Mouse (Mus musculus) retina, adult 2 months (tissue): ENCODE data around the gene Add2.
"Not testable (repeated sequence)": the region's sequence is repeated elsewhere in the genome, so short reads cannot be mapped to it uniquely, and the experiment has no call there.

Experiments
- DNase-seq: peaks from one replicate; pipeline ENCODE4 v3.0.0-alpha.2; 2012; ENCODE audit warnings: low read depth, low spot score

The Add2 gene

DNA sequence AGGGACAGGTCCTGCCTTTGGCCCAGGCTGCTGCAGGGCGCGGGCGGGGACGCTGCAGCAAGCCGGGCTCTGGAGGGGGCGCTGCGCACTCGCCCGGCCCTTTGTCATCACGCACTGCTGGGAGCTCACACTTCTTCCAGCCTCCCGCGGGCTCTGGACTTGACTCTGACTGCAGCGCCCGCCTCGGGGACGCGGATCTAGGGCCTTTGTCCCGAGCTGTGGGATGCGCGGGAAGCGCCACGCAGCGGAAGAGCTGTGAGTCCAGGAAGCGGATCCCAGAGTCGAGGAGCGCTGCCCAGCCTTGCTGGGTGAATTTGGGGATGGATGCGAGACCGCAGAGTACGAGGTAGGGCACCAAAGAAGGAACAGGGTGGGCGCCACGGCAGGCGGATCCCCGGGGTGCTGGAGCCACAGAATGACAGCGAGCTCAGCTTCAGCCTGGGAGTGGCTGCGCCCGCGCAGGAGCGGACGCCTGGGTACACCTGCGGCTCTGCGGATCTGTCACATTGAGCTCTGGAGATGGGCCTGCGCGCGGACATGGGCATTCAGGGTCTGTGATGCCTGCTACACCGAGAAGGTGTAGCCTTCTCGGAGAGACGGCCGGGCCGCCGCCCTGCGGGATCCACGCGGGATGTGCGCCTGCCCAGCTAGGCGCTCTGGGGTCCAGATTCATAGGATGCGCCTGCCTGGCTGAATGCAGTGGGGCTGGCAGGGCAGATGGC lies at the start of gene Add2:
TSS of gene Add2 (plus strand) at position 81 of the 722 bp plus-strand sequence.
- DNase-seq = no peak

DNA sequence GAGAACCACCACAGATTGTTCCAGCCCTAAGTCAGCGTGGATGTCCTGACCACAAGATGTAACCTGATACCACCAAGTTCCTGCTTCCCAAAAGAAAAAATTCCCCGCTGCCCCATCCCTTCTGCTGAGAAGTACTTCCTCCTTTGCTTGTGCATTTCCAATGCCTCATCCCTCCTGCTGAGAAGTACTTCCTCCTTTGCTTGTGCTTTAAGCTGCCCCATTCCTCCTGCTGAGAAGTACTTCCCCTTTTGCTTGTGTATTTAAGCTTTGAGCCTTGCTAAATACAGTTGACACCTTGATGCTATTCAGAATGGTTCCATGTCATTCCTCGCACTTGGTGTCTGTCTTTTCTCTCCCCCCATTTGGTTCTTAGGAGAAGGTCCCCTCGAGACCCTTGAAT lies 49.7 kb upstream of the Add2 start:
- DNase-seq = not testable (repeated sequence)

DNA sequence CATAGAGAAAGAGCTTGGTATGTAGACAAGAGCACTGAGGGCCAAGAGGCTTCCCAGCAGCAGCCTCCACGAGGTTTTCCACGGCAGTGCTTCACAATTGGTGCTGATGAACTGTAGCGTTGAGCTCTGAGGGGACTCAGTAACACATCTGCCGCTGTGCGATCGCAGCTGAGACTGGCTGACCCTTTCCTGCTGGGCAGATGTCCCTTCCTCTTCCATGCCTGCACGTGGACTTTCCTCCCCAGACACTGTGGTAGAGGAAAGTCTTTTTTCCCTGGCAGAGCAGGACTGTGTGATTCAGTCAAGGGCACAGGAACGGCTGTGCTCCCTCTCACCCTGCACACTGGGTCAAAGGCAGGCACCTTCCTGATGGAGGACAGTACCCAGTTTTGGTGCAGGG lies 44.1 kb upstream of the Add2 start:
- no peak for DNase-seq

DNA sequence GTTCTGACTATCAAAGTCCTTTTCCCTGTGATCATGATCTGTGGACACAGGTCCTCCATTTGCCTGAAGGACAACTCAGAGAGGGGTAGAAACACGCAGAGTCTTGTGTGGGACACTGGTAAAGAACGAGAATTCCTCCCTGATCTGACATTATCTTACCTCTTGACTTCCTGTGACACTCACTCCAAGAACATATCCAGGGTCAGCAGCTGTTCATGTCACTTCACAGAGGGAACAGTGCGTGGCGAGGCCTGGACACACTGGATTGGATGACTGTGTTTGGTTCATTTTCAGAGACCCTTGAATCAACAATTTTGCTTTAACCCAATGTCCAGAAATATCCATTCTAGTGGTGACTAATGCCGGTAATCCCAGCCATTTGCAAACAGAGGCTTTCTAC lies 38.9 kb upstream of the Add2 start:
- not testable (repeated sequence) for DNase-seq

DNA sequence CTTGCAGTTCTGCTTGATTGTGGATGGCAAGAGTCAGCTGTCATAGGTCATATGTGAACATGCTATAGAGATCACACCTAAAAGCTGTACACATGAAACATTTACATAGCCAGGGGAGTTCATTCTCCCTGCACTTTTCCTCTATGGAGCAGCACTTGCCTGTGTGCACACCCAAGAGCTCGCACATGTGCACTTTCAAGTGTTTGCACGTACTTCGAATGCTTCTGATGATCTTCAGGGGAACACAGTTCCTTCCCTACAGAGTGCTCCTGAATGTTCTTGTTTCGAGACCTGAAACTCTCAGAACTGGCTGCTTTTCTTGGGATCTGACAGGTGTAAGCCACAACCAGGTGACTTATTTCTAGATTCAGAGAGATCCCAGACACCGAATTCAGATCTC lies 37.7 kb upstream of the Add2 start:
- not testable (repeated sequence) for DNase-seq

DNA sequence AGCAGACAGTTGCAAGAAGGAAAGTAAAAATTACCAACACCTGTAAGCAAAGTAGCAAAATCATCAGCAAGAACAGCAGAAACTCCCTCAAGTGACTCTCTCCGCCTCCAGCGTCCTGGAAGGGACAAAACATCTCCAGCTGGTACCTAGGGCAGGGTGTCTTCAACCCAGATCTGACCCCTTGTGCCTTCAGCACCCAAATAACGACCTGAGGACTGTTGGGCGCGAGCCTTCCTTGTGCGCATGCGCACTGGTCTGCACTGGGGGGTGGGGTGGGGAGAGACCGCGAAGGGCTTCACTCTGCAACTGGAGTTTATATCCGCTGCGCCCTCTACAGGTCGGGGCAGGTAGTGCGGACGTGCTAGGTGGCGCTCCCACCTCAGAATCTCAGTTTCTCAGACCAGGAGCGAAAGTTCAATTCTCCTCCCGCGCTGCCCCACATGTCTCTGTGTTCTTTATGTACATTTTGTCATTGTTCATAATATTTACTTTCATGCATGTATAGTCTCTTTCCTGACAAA lies 25.0 kb upstream of the Add2 start:
- no peak for DNase-seq

DNA sequence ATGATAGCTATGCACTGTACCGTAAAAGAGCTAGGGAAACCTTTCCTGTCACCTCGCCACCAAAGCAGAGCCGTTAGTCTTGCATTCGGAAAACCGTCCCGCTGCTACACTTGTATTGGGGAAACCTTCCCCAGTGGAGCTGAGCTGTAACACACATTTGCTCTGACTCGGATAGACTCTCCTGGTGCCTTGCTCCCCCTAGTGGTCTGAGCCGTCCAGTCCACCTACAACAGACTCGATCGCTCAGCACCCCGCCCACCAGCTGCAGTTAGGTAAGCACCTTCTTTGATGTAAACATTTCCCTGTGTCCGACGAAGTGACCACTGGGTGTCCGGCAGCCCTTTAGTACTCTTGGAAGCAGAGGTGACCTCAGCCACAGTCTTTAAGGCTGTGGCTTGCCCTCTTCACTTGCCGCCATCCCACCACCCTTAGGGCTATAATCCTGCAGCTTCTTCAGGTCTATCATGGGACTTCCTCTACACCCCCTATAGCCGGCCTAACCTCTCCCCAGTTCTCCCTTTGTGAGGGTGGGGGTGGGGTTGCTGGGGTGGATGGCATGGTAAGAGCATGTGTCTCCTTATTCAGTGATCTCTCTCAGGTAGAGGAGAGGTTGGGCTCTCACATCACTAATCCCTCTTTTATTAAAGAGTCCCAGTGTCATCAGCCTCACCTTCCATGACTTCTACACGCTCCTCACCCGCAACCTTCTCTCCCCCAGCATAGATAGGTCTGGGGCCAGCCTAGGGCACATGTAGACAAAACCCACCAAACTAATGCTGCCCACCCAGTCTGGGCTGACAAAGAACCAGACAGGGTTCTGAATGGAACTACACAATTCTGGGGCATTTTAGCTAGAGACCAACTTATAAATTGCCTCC lies 24.0 kb upstream of the Add2 start:
- peak; percentile 72 for DNase-seq

DNA sequence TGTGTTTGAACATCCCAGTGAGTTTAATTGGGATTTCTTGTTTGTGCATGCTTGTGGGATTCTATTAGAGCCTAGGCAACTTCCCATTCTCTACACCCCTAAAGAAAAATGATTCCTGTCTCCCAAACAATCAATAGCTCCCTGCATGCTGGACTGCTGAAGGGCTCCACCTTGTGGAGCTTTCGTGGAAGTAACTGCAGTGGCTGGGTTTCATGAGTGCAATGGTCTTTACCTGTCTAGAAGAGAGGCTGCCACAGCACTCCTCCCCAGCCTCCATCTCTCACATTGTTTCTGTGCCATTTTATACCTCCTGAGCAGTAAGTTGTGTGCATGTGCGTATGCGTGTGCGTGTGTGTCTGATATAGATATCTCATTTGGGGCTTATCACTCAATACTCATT lies 18.5 kb upstream of the Add2 start:
- peak; percentile 44 for DNase-seq

DNA sequence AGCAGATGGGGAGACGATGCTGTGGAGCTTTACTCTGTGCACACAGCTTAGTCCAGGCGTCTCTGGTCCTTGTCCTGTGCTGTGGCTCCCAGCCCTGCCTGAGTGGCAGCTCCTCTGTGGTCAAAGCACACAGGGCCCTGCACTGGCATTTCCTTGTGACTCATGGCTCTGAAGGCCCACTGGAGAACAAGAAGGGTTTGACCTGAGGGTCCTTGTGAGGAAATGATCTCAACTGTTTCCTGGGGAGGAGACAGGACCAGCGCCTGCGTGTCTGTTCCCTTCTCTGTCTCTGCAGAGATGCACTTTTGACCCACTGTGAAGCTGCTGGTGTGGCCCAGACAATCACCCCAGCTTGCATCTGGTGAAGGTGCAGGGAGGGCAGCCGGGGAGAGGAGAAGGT lies 13.7 kb upstream of the Add2 start:
- DNase-seq = not testable (repeated sequence)

DNA sequence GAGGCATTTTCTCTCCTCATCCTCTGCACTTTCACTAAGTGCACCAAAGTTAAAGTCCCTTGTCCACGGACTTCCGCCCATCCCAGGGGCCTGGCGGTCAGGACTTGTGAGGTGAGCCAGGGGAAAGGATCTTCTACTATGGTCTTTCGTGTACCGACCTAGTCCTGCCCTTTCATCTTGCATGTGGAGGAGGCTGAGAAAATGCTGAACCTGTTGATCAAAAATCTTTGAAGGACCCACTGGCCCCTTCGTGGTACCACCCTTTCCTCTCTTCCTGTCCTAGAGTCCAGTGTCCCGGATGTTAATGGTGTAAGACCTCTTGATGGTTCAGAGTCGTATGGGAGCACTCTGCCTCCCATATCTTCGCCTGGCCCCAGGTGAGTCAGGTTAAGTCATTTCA lies 12.6 kb upstream of the Add2 start, which contains the start of gene Figla:
TSS of gene Figla (plus strand) at position 301 of the 400 bp plus-strand sequence.
- DNase-seq = no peak

DNA sequence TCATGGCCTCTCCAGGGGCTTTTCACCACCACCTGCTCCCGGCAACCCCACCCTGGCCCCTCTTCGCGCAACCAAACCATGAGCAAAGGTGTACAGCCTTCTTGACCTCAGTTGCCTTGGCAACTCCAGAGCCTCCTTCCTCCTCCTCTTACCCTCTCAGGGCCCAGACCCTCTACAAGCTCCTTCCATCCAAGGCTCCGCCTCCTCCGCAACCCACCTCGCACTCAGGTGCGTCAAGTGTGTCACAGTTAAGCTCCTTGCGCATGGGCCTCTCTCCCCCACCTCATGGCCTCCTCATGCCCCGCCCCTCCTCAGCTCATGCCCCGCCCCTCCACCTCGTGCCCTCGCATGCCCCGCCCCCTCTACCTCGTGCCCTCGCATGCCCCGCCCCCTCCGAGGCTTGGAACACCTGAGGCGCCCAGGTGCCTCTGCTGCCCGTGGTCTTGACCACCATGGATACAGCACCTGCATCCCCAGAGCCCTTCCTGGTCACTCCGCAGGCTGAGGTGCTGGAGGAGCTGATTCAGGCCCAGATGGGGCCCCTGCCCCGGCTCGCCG lies 11.6 kb upstream of the Add2 start:
- no peak for DNase-seq

DNA sequence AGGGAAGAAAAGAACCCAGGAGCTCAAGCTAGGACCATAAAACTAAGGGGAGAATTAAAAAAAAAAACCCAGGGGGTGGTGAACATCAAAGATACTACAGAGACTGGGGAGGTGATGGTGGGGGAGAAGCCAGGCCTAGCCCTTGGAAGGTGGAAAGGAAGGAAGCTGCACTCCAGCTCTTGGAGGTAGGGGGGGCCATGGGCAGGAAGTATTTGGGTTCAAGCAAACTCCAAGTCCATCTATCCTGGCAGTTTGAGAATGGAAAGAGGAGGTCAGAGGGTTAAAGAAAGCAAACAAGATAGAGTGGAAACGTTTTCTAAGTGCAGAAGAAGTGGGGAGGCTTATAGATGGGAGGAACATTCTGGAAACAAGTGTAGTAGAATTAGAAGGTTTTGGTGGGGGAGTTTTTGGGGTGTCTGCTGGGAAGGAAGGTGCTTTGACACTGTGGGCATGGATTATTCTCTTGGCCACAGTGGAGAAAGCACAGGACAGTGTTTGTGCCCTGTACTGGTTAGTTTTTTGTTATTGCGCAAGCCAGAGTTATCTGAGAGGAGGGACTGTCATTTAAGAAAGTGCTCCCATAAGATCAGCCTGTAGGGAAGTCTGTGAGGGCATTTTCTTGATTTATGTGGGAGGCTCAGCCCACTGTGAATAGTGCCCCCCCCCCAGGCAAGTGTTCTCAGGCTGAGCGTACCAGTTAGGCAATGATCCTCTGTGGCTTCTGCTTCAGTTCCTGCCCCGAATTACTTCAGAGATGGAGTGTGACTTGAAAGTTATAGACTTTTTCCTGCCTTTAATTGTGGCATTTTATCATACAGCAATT lies 8.9 kb upstream of the Add2 start:
- no peak for DNase-seq

DNA sequence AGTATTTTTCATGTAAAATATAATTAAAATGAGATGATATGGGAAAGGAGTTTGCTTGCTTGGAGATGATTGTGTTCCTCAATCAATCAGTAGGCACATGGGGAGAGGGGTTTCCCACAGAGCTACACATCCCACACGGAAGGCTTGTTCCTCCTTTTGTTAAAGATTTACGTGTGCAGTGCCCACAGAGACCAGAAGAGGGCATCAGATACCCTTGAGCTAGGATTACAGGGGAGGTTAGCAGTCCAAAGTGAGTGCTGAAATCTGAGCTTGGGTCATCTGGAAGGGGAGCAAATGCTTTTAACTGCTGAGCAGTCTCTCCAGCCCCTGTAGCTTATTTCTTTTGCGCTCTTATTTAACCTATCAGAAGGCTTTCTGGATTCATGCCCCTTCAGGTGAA lies 7.5 kb upstream of the Add2 start:
- DNase-seq = peak; percentile 30

DNA sequence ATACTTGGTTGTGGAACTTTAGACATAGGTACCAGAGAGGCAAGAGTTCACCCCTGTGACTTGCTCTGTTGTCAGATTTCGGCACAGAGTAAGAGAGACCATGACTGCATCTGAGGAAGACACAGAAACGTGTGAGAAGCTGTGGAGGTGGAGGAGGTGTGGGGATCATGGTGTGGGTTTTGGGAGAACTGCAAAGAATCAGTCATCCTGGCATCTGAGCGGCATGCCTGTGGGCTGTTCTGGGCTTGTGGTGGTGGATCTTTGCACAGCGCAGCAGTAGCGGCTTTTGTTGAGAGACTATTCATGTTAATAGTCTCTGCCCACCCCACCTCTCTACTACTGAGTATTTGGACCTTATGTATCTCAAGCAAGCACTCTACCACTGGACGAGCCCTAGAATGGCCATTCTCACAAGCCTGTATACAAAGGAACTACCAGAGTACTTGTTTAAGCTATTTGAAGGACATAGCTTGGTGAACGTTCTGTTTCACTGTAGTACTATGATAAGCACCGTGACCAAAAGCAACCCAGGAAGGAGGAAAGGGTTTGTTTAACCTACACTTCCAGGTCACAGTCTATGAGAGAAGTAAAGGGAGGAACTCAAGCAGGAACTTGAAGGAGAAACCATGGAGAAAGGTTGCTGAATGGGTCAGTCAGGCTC lies 1.7 kb upstream of the Add2 start:
- DNase-seq = no peak

DNA sequence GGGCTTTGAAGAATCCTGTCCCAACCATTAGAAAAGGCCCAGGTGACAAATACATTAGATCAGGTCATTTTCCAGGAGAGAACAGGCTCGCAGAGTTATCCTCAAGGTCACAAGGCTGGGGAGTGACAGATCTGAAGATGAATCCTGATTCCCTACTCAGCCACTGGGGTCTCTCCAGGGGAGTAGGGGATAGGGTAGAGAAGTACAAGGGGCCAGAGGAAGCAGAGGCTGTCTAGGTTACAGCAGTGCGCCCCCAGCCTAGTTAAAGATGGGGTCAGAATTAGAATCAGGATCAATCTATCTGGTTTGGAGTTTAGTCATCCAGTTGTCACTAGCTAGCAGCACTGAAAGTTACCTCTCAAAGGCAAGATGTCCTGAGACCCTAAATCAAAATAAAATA lies 331 bp upstream of the Add2 start:
- no peak for DNase-seq

DNA sequence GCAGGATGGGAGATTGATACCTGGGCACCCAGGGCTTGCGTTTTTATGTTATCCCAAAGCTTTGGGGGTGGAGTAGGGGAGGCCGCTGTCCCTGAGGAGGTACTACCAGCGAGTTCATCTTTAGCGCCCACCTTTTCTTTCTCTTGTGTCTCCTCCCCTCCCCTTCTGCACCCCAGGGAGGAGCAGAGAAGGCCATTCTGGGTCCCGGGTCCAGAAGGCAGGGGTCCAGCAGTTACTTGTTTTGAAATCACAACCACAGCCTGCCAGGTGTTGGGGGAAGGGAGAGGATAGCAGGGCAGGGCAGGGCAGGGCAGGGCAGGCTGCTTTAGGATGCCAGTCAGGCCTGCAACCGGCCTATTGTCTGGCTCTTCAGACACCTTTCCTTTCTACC lies 837 bp downstream of the Add2 start:
- no peak for DNase-seq

DNA sequence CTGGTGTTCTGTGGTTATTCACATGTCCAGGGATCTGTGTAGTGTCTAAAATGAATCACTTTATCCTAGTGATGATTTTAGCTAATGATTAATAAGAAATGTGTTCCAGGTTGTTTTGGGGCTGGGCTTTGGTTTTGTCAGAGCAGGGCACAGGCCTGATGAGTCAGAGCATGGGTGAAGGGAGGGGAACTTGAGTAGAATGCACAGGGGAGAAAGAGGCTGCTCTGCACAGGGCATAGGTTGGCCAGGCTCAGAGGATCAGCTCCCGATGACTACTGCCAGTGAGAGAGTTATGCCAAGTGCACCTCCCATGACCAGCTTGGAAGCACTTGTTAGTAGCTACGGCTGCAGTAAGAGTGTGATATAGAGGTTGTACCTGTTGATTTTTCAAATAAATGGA lies 3.0 kb downstream of the Add2 start:
- no peak for DNase-seq

DNA sequence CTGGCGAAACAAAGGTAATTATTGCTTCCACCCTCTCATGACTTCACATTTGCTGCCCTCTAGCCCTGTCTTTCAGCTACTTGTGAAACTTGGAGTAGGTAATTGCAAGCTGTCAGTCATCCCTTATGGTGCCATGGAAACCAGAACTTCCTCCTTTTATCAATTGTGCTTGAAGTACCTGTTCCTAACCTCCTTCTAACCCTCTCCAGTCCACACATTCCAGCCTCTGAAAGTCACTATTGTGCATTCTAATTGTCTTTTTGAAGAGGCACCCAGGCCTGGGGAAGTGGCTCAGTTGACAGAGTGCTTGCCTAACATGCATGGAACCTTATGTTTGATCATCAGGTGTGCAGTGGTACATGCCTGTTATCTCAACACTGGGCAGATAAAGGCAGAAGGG lies 5.2 kb downstream of the Add2 start:
- no peak for DNase-seq

DNA sequence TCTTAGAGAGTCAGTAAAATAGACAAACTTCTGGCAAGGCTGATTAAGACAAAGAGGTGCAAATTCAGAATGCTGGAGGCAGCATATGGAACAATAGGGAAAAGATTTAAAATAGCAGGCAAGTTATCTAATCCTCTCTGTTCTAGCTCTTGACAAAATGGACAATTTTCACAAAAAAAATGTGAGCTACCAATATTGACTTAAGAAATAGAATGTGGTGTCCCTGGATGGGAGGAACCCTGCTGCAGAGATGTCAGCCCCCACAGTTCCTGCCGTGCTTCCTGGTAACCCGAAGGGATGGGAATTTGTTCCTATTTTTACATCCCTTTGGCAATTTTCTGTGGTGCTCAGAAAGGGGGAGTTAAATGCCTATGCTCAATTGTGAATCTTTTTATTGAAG lies 10.4 kb downstream of the Add2 start:
- DNase-seq = no peak

DNA sequence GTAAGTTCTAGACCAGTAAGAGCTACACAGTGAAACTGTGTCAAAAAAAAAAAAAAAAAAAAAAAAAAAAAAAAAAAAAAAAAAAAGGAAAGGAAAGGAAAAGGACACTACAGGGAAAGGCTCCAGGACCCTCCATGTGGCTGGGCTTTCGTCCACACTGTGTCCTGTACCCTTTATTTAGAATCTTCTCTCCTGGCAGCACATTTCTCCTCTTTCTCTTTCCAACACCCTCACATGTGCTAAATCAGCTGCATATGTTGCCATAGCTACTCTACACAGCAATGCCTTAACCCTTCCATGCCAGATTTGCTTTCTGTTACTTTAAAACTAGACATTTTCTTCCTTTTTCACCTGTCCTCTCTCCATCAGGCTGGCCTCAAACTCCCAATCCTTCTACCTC lies 11.7 kb downstream of the Add2 start:
- DNase-seq = no peak

DNA sequence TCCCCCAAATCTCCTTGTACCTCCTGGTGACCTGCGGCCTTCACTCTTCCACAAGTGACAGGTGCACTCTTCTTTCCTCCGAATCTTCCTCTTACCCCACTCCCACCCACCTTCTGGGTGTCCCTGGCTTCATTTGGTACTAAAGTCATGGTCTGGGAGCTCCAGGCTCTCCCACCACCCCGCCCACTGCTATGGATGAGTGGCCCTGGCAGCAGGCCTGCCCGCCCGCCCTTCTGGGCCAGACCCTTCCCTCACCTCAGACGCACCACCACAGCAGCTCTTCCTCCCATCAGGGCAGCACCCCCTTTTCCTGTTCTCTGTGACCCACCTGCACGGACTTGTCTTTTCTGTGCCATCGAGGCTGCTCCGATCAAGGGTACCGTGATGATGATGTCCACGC lies 19.0 kb downstream of the Add2 start:
- no peak for DNase-seq
